Mouse (Mus musculus) CH12.LX (cell line): ENCODE data around the gene Arhgef10l. TPM values are rescaled to one million over a fixed set of nuclear protein-coding genes. Genes with fewer than 3 reads are reported as not detected.
A peak's percentile ranks its signal among the peaks of the same experiment; 100 is the strongest.
"Not testable (repeated sequence)": the region's sequence is repeated elsewhere in the genome, so short reads cannot be mapped to it uniquely, and the experiment has no call there.

Experiments
- DNase-seq: peaks from one replicate; pipeline ENCODE4 v3.0.0-alpha.2; 2013; ENCODE audit errors: extremely low read depth
- H3K27ac ChIP-seq: 2 replicates; pipeline ENCODE4 v1.5.1; 2012; ENCODE audit warnings: low read depth, mild to moderate bottlenecking, control low read depth, moderate library complexity; ENCODE audit not compliant: insufficient read depth
- H3K27me3 ChIP-seq: replicated peaks from 2 replicates; pipeline ENCODE3; 2012; ENCODE audit warnings: inconsistent platforms
- H3K36me3 ChIP-seq, 2 experiments: replicated peaks in 1 of 2; 2 replicates each; pipeline versions ENCODE3 to v1.6.1; 2012; ENCODE audit warnings: inconsistent platforms in 1 of 2, low read length in 1 of 2, mild to moderate bottlenecking in 1 of 2, mixed read lengths in 1 of 2, moderate library complexity in 1 of 2; ENCODE audit not compliant: control insufficient read depth in 1 of 2, insufficient read depth in 1 of 2
- H3K4me1 ChIP-seq, 2 experiments: 2 replicates each; pipeline ENCODE4 v1.6.1; 2012; ENCODE audit warnings: inconsistent platforms in 1 of 2, moderate library complexity in 1 of 2; ENCODE audit not compliant: insufficient read depth in 2 of 2, control insufficient read depth in 1 of 2
- H3K4me2 ChIP-seq: 2 replicates; pipeline ENCODE4 v1.6.1; 2012; ENCODE audit warnings: low read depth, mild to moderate bottlenecking, control low read depth; ENCODE audit not compliant: poor library complexity, insufficient read depth, severe bottlenecking
- H3K4me3 ChIP-seq, 3 experiments: fragments of 150-350 bp in 1 of 3; sonication (generic) in 1 of 3; replicated peaks in 1 of 3; 2 replicates each; pipeline versions ENCODE3 to v1.5.1; 2011 to 2012; ENCODE audit warnings: low read depth in 2 of 3, low read length in 2 of 3, mild to moderate bottlenecking in 2 of 3, moderate library complexity in 2 of 3, control low read depth in 1 of 3, improper control_type of control experiment in 1 of 3, inconsistent platforms in 1 of 3, mixed read lengths in 1 of 3; ENCODE audit not compliant: poor library complexity in 1 of 3
- H3K79me2 ChIP-seq: replicated peaks from 2 replicates; pipeline ENCODE4 v1.6.1; 2012; ENCODE audit warnings: mild to moderate bottlenecking, moderate library complexity; ENCODE audit not compliant: control insufficient read depth, poor library complexity, insufficient read depth, severe bottlenecking; ENCODE audit errors: extremely low read depth
- H3K9ac ChIP-seq: 2 replicates; pipeline ENCODE4 v1.6.1; 2012; ENCODE audit warnings: low read depth, mild to moderate bottlenecking, control low read depth, moderate library complexity; ENCODE audit not compliant: insufficient read depth
- H3K9me3 ChIP-seq: replicated peaks from 2 replicates; pipeline ENCODE3; 2012; ENCODE audit warnings: low read length, inconsistent platforms, mixed read lengths
- BHLHE40 ChIP-seq: IDR thresholded peaks from 2 replicates; pipeline ENCODE4 v1.6.1; 2011; ENCODE audit warnings: mild to moderate bottlenecking, low read depth, low read length, improper control_type of control experiment
- CHD2 ChIP-seq: IDR thresholded peaks from 2 replicates; pipeline ENCODE4 v1.6.1; 2011; ENCODE audit warnings: low read length, improper control_type of control experiment
- CTCF ChIP-seq, 2 experiments: IDR thresholded peaks in 1 of 2; conservative IDR thresholded peaks in 1 of 2; 2 replicates each; pipeline ENCODE4 v1.5.1; 2011 to 2012; ENCODE audit warnings: low read depth in 2 of 2, low read length in 2 of 2, improper control_type of control experiment in 1 of 2, inconsistent platforms in 1 of 2, mild to moderate bottlenecking in 1 of 2, moderate library complexity in 1 of 2
- EP300 ChIP-seq: IDR thresholded peaks from 2 replicates; pipeline ENCODE4 v1.6.1; 2011; ENCODE audit warnings: low read length, improper control_type of control experiment
- ETS1 ChIP-seq: conservative IDR thresholded peaks from 2 replicates; pipeline ENCODE4 v1.6.1; 2012; ENCODE audit warnings: low read depth, mild to moderate bottlenecking, inconsistent platforms, low read length, improper control_type of control experiment, moderate library complexity
- IRF4 ChIP-seq: IDR thresholded peaks from 2 replicates; pipeline ENCODE4 v1.6.1; 2014; ENCODE audit warnings: low read depth, mild to moderate bottlenecking, inconsistent platforms, low read length, improper control_type of control experiment
- JUN ChIP-seq: IDR thresholded peaks from 2 replicates; pipeline ENCODE4 v1.6.1; 2011; ENCODE audit warnings: low read depth, mild to moderate bottlenecking, low read length, improper control_type of control experiment, moderate library complexity; ENCODE audit not compliant: insufficient read depth
- MAZ ChIP-seq: IDR thresholded peaks from 2 replicates; pipeline ENCODE4 v1.6.1; 2012; ENCODE audit warnings: low read depth, mild to moderate bottlenecking, inconsistent platforms, low read length, improper control_type of control experiment, moderate library complexity
- MEF2A ChIP-seq: IDR thresholded peaks from 2 replicates; pipeline ENCODE4 v1.6.1; 2014; ENCODE audit warnings: low read depth, mild to moderate bottlenecking, inconsistent platforms, low read length, improper control_type of control experiment, borderline replicate concordance
- MXI1 ChIP-seq: IDR thresholded peaks from 2 replicates; pipeline ENCODE4 v1.6.1; 2011; ENCODE audit warnings: mild to moderate bottlenecking, low read depth, low read length, improper control_type of control experiment
- RAD21 ChIP-seq: IDR thresholded peaks from 2 replicates; pipeline ENCODE4 v1.6.1; 2011; ENCODE audit warnings: low read depth, mild to moderate bottlenecking, low read length, improper control_type of control experiment, moderate library complexity
- RCOR1 ChIP-seq: conservative IDR thresholded peaks from 2 replicates; pipeline ENCODE4 v1.6.1; 2012; ENCODE audit warnings: low read depth, mild to moderate bottlenecking, inconsistent platforms, low read length, improper control_type of control experiment
- SIN3A ChIP-seq: IDR thresholded peaks from 2 replicates; pipeline ENCODE4 v1.6.1; 2012; ENCODE audit warnings: low read length, improper control_type of control experiment, inconsistent platforms
- SMC3 ChIP-seq: IDR thresholded peaks from 2 replicates; pipeline ENCODE4 v1.6.1; 2011; ENCODE audit warnings: low read depth, low read length, improper control_type of control experiment
- TBP ChIP-seq: conservative IDR thresholded peaks from 2 replicates; pipeline ENCODE4 v1.6.1; 2011; ENCODE audit warnings: low read depth, low read length, improper control_type of control experiment
- TCF12 ChIP-seq: IDR thresholded peaks from 2 replicates; pipeline ENCODE4 v1.6.1; 2014; ENCODE audit warnings: low read depth, mild to moderate bottlenecking, inconsistent platforms, low read length, improper control_type of control experiment
- UBTF ChIP-seq: IDR thresholded peaks from 2 replicates; pipeline ENCODE4 v1.6.1; 2012; ENCODE audit warnings: low read depth, mild to moderate bottlenecking, inconsistent platforms, low read length, improper control_type of control experiment, moderate library complexity
- USF1 ChIP-seq: IDR thresholded peaks from 2 replicates; pipeline ENCODE4 v1.6.1; 2014; ENCODE audit warnings: low read depth, mild to moderate bottlenecking, inconsistent platforms, low read length, improper control_type of control experiment
- ZMIZ1 ChIP-seq: IDR thresholded peaks from 2 replicates; pipeline ENCODE4 v1.6.1; 2012; ENCODE audit warnings: low read depth, mild to moderate bottlenecking, inconsistent platforms, low read length, improper control_type of control experiment
- dilution Hi-C: fragments of 300-500 bp; cut with MboI; formaldehyde crosslinking; loops from 2 replicates; pipeline ENCODE4 v1.14.3; 2020; ENCODE audit warnings: low sequenced_read_pairs; ENCODE audit not compliant: extremely low pct_unique_long_range_greater_than_20kb, extremely low pct_ligation_motif_present
- in situ Hi-C: fragments of 300-500 bp; cut with MboI; formaldehyde crosslinking; loops from 3 replicates; pipeline ENCODE4 v1.14.3; 2019; ENCODE audit warnings: low sequenced_read_pairs, low pct_ligation_motif_present, low pct_unique_long_range_greater_than_20kb, mixed read lengths
- polyA plus RNA-seq: library from polyadenylated mRNA; unstranded; fragments of >175 nt; gene quantifications from 2 replicates; pipeline ENCODE4 v1.2.1, GENCODE M21; 2012; ENCODE audit warnings: low read depth; ENCODE audit not compliant: insufficient read length
- total RNA-seq, 2 experiments: library from RNA; depleted of rRNA; stranded (reverse); fragments of 300-350 nt in 1 of 2; fragments of >200 nt in 1 of 2; gene quantifications; 2 replicates each; pipeline ENCODE4 v1.2.3; 2012 to 2014

Arhgef10l gene
- total and polyA plus RNA-seq, 3 experiments: 4.5 to 15.8 (median 10.2) TPM

DNA sequence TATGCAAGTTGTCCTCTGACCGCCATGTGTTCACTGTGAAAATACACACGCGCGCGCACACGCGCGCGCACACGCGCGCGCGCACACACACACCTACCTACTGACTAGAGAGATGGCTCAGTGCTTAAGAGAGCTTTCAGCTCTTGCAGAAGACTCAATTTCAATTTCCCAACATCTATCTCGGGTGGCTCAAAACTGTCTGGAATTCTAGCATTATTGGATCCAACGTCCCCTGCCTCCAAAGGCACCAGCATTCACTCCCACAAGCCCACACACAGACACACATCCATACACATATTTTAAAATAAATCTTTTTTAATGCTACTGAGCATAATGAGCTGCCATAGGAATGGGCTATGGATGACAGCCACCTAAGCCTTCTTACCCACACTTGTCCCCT is 89.2 kb downstream of the Arhgef10l start:
- H3K79me2 ChIP-seq: no peaks in the 10 kb centered on the region
- peaks cover 9 to 15% of the 10 kb centered on the region in 2 experiments for H3K4me1 ChIP-seq
- in situ Hi-C loops (no loop called here), dilution Hi-C loops (no loop called here)
- TF ChIP-seq CHD2: no peak
- TF ChIP-seq JUN: no peak
- TF ChIP-seq ETS1: no peak
- TF ChIP-seq MAZ: no peak
- no peak for TF ChIP-seq IRF4
- TF ChIP-seq ZMIZ1: no peak
- no peak for TF ChIP-seq SIN3A
- no peak for TF ChIP-seq MEF2A
- H3K27ac ChIP-seq: no peak overlapping the region
- H3K9ac ChIP-seq: no peak overlapping the region
- H3K27me3 ChIP-seq: no peaks in the 10 kb centered on the region
- no peak overlapping the region for H3K4me3 ChIP-seq
- no peak overlapping the region for H3K4me2 ChIP-seq
- H3K36me3 ChIP-seq: peaks cover 5 to 95% of the 10 kb centered on the region in 2 experiments
- DNase-seq: no peak
- H3K9me3 ChIP-seq: peaks cover 7% of the 10 kb centered on the region

DNA sequence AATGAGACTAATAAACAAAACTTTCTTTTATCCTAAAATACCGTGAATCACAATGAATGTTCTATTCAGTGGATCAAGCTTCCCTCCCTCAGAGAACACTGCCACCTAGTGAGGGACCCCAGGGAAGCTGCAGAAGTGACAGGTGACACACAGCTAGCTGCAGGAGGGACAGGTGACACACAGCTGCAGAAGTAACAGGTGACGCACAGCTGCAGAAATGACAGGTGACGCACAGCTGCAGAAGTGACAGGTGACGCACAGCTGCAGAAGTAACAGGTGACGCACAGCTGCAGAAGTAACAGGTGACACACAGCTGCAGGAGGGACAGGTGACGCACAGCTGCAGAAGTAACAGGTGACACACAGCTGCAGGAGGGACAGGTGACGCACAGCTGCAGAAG is 90.9 kb downstream of the Arhgef10l start:
- H3K79me2 ChIP-seq, dilution Hi-C loops, H3K9me3 ChIP-seq, H3K27ac ChIP-seq, in situ Hi-C loops, H3K4me2 ChIP-seq, H3K27me3 ChIP-seq, DNase-seq, H3K4me3 ChIP-seq, H3K9ac ChIP-seq: not testable (repeated sequence)
- TF ChIP-seq RAD21: peak; percentile 37
- peak; percentile 52; the same call in 1 of the 2 replicates for TF ChIP-seq TCF12
- peak in 1 of 2 experiments; percentile 58; a peak in 2 of 4 replicates for TF ChIP-seq CTCF (conservative IDR thresholded peaks at IDR 0.05 in 1 of 2, IDR thresholded peaks at IDR 0.05 in 1 of 2; ENCODE audit: low read depth in 2 of 2, low read length in 2 of 2)
- TF ChIP-seq SMC3: peak; percentile 46
- peaks cover 25 to 29% of the 10 kb centered on the region in 2 experiments for H3K4me1 ChIP-seq
- H3K36me3 ChIP-seq: peaks cover 5 to 94% of the 10 kb centered on the region in 2 experiments

DNA sequence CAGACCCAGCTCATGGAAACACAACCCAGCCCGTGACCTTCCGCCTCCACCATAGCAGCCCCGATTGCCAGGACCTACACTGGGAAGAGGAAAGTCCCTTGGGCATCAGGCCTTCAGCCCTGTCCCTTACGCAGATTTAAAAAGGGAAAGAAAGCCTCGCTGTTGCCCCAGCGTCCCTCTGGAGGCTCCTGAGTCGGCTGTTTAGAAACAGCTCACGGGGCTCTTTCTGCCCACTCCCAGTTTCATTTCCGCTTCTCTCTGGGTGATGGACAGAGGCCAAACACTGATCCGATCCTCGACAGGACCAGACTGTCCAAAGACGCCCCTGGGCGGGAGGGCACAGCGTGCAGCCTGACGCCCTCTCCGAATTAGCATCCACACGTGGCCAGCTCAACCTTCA is 93.4 kb downstream of the Arhgef10l start:
- H3K27ac ChIP-seq: no peak overlapping the region
- peaks cover 5 to 88% of the 10 kb centered on the region in 2 experiments for H3K36me3 ChIP-seq
- in situ Hi-C loops: no loop called here
- TF ChIP-seq BHLHE40: peak; percentile 79
- no peak for TF ChIP-seq TBP
- TF ChIP-seq MEF2A: peak; percentile 32; the same call in 1 of the 2 replicates
- peak; percentile 61 for TF ChIP-seq EP300
- TF ChIP-seq RCOR1: no peak
- TF ChIP-seq MXI1: no peak
- no peak for TF ChIP-seq USF1
- TF ChIP-seq TCF12: peak; percentile 60
- TF ChIP-seq RAD21: no peak
- peak; percentile 46; the same call in 1 of the 2 replicates for TF ChIP-seq ETS1
- no peak for TF ChIP-seq UBTF
- TF ChIP-seq IRF4: peak; percentile 93
- no peak for DNase-seq
- H3K4me3 ChIP-seq: peak overlapping the region in 1 of 3 experiments; percentile 36
- H3K9ac ChIP-seq: no peak overlapping the region
- no peak overlapping the region for H3K4me2 ChIP-seq
- H3K27me3 ChIP-seq: no peaks in the 10 kb centered on the region
- H3K9me3 ChIP-seq: peaks cover 7% of the 10 kb centered on the region
- no peaks in the 10 kb centered on the region for H3K79me2 ChIP-seq
- dilution Hi-C loops: no loop called here
- H3K4me1 ChIP-seq: peaks cover 49 to 54% of the 10 kb centered on the region in 2 experiments
